Mouse (Mus musculus) adrenal gland, postnatal 25 days (tissue): ENCODE data around the gene Olfr1423. TPM values are rescaled to one million over a fixed set of nuclear protein-coding genes. Genes with fewer than 3 reads are reported as not detected.
A peak's percentile ranks its signal among the peaks of the same experiment; 100 is the strongest.
"Not testable (repeated sequence)": the region's sequence is repeated elsewhere in the genome, so short reads cannot be mapped to it uniquely, and the experiment has no call there.

Experiments used
- DNase-seq: peaks from one replicate; pipeline ENCODE4 v3.0.0; 2021; ENCODE audit warnings: mixed read lengths
- long read RNA-seq: library from polyadenylated mRNA; stranded (forward); transcript quantifications from one replicate; pipeline ENCODE4 v2.0.0, GENCODE M21; 2021
- total RNA-seq: library from RNA; stranded (reverse); gene quantifications from 2 replicates; pipeline ENCODE4 v1.2.3, GENCODE M21; 2021

The Olfr1423 gene
- not detected in 2 replicates for total RNA-seq
- long read RNA-seq = 0 reads

GRCm38 (mm10) chr19:12041217-12041616 is at the start of gene Olfr1423:
Olfr1423 (minus strand) TSS chr19:12041317.
- no peak for DNase-seq

GRCm38 (mm10) chr19:12077631-12078030 is 36.5 kb upstream of the Olfr1423 start, which contains the start of gene Olfr1425:
Olfr1425 (minus strand) TSS chr19:12077731.
- DNase-seq = not testable (repeated sequence)

DNA sequence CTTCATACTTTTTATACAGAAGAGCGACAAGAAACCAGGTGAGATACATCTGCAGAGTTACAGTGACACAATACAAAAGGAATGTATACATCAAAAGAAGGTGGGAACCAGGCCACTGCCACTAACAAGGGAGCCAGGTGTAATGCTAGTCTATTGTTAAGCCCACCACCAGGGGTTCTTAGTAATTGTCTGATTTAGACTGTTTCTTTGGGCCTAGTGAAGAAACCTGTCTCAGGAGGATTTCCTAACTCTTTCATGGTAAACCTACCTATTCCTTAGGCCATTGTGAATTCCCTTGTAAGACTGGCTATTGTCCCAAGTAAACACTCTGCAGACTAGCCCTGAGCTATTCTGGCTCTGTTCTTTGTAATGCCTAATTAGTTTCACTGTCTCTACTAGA is 28.4 kb upstream of the Olfr1423 start:
- DNase-seq = not testable (repeated sequence)

DNA sequence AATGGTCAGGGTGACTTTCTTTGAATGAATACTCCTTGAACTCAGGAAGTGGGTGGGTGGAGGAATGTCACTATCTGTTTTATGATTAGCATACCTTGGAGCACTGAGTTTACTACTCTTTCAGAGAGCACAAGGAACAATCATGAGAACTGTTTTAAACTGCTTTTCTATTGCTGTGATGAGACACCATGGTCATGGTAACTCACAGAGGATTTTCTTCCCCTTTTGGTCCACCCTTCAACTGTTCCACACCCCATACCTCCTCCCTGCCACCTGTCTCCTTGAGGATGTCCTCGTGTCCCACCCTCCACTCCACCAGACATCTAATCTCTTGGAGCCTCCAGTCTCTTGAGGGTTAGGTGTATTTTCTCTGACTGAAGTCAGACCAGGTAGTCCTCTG is 26.7 kb upstream of the Olfr1423 start:
- not testable (repeated sequence) for DNase-seq

GRCm38 (mm10) chr19:12062582-12062981 is 21.5 kb upstream of the Olfr1423 start, which contains the start of gene Olfr1424:
Olfr1424 (minus strand) TSS chr19:12062682.
- not testable (repeated sequence) for DNase-seq

GRCm38 (mm10) chr19:12043163-12043562 is 2.0 kb upstream of the Olfr1423 start:
- DNase-seq = no peak

GRCm38 (mm10) chr19:12037727-12038126 is 3.4 kb downstream of the Olfr1423 start:
- no peak for DNase-seq

DNA sequence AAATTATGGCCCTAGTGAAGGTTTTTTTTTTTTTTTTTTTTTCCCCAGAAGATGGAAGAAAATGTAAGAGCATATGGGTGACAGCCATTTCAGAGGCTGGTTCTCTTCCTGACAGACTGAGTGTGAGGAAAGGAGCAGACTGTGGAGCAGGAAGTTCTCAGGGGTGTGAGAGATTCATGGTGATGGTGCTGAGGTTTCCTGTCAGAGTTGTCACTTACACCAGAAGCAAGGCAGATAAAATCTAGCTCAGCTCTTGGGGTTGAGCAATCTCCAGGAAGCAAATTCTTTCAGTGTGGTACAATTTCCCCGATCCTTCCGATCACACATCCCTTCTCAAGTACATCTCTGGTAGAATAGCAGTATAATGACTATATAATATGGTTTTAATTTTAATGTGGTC is 14.5 kb downstream of the Olfr1423 start:
- DNase-seq = no peak

DNA sequence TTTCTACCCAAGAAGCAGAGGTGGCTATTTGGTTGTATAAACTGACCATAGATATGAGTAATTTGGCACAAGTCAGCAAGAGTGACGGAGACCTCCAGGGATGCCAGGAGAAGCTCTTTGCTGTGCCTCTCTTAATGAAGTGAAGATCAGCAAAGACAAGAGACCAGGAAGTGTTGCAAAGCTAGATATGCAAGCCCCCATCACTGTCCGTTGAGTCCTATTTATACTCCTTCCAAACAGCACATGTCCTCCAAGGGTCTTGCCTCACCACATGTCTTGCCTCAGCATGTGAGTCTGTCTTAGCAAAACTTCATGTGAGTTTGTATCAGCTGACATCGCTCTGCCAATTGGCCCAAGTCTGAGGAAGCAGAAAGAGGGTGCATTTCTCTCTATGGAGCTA is 15.8 kb downstream of the Olfr1423 start:
- no peak for DNase-seq

GRCm38 (mm10) chr19:12024149-12024548 is 17.0 kb downstream of the Olfr1423 start:
- DNase-seq = no peak

DNA sequence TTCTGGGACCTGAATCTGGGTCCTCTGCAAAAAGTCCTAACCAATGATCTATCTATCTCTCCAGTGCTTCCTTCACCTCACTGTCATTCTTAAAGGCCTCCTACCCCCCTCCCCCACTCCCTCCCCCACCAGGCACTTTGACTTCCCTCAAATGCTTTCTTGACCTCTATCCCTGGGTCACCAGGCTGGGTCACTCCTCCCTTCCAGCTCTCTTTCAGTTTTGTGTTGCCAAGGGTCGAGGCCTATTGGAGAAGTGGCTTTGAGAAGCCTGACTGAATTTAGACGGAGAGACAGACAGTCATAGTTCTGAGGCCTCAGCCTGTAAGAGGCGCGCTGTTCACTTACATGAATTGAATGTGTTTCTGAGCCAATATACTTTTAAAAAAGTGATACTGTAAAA is 24.9 kb downstream of the Olfr1423 start:
- DNase-seq = no peak

- DNase-seq = no peak
Measured at GRCm38 (mm10) chr19:12015708-12016107, 25.4 kb downstream of the Olfr1423 start.

- peak; percentile 65 for DNase-seq
Measured at GRCm38 (mm10) chr19:12013228-12013627, 27.9 kb downstream of the Olfr1423 start.

GRCm38 (mm10) chr19:12012615-12013014 is 28.5 kb downstream of the Olfr1423 start:
- no peak for DNase-seq

DNA sequence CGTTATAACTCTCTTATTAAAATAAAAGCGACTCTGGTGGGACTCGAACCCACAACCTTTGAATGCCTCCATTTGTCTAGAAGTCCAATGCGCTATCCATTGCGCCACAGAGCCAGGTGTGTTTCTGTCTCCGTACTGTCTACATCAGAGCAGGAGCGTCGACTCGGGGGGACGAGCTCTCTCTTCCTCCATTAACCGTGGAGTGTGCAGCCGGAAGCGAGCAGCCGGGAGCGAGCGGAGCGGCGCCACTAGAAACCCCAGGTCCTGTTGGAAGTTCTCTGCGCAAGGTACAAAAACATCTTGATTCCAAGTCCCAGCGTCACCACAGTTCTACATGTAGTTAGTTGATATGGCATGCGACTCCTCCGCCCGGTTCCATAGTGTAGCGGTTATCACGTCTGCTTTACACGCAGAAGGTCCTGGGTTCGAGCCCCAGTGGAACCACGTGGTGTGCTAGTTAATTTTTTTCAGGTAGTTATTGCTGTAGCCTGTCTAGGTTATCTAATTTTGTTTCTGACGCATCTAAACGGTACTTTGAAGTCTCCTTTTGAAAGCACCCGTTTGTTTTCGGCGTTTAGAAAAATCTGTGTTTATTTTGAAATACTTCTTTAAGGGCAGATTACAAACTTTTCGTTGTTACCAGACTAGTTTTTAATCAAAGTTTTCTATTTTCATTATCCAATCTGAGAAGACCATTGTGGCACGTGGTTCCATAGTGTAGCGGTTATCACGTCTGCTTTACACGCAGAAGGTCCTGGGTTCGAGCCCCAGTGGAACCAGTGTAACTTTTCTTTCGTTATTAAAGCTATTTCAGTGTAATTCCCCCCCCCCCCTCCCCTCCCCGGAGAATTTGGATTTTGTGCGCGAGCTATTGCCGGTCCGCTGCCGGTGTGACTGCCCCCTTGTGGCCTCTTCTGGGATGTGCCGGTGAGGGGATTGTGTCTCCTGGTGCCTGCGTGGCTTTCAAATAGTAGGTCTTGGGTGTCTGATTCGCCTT is 29.3 kb downstream of the Olfr1423 start:
- peak; percentile 90 for DNase-seq

GRCm38 (mm10) chr19:12010916-12011559 is 30.1 kb downstream of the Olfr1423 start:
- peak; percentile 54 for DNase-seq

DNA sequence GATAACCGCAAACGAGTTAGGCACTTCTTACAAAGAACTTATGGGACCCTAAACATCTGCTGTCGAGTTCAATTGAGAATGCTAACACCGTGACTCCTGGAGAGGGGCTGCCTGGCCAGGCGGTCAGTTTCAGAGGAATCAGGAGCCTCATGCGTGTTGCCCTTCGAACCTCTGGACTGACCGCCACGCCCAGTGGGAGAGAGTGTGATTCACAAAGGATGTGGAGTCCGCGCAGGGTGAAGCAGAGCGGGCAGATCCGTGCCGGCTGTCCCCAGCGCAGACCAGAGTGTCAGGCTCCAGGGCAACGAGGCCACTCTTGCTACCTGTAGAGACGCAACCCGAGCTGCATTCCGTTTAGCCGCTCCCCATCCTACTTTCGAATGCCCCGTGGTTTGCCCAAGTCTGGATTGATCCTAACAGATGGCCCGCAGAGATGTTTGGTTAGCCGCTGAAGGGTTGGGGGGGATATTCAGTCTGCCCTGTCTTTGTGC is 30.8 kb downstream of the Olfr1423 start:
- DNase-seq = peak; percentile 74

DNA sequence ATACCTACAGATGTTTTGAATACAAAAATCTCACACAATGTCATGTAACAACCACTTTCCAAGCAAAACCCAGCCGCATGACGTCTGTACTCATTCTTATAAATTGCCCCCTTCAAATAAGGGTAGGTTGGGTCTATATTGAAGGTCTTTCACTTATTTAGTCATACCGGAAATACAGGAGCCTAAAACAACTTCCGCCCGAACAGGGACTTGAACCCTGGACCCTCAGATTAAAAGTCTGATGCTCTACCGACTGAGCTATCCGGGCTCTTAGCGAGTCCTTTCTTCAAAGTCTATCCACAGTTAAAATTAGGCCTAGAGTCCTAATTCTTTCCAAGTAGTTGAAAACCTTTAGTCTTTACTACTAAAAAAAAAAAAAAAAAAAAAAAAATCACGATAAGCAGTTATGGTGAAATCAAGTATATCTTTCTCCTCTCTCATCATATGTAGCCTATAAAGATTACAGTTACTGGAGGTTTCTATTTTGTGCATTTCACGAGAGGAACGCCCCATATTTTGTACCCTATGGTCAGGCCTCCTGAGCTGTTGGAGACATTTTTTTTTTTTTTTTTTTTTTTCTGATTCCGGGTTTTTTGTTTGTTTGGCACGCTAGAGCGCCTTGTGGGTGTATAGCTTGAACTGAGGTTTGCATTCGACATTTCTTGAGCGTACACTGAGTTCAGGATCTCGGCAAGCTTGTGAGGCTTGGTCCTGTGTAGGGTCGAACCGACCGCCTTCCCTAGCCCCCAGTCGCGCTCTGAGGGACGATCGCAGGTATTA is 31.4 kb downstream of the Olfr1423 start:
- DNase-seq = peak; percentile 55

DNA sequence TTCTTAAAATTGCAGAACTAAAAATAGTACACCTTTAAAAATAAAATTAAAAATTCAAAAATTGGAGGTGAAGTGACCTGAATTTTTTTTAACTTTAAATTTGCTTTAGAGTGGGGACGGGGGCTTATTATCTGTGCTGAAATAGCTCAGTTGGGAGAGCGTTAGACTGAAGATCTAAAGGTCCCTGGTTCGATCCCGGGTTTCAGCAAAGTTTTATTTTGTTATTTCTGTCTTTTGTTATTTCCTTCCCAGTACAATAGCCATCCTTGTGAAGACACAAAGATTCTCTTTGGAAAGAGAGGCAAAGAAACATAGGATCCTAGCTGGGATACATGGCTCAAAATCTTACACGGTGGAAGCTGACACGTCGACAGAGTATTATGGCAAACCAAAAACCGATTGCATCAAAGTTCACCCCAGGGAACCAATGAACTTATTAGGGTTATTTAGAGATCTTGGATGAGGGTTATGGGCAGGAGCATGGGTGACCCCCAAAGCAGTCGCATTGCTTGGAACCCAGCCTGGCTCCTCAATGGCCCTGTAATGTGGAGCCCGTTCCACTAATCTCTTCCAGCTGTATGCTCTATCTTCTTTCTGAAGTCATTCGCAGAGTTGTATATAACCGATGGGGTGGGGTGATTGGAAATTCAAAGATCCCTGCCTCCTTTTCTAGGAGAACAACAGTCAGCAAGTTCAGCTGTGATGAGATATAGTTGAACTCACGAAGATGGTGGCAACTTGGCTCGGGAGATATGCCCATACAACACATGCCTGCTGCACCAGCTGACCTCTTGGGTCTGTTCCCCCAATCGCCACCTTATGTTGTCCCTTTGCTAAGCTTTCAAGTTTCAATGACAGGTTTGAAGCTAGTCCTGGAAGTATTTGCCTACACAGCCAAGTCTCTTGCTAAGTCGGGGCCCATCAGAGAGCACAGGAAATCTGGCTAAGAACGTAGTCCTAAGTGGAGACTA is 32.4 kb downstream of the Olfr1423 start:
- no peak for DNase-seq

GRCm38 (mm10) chr19:12007105-12007931 is 33.8 kb downstream of the Olfr1423 start:
- DNase-seq = peak; percentile 42
